Mouse (Mus musculus) embryonic fibroblast, embryonic 13.5 days (primary cell): Measurements from ENCODE around the gene Gm19426. TPM values are rescaled to one million over a fixed set of nuclear protein-coding genes. Genes with fewer than 3 reads are reported as not detected.
A peak's percentile ranks its signal among the peaks of the same experiment; 100 is the strongest.

Source experiments
- H3K27ac ChIP-seq: 2 replicates; pipeline ENCODE4 v1.5.1; 2012; ENCODE audit warnings: low read length, control low read depth, inconsistent platforms; ENCODE audit not compliant: insufficient read depth
- H3K4me1 ChIP-seq: 2 replicates; pipeline ENCODE4 v1.6.1; 2011; ENCODE audit warnings: low read length; ENCODE audit not compliant: control insufficient read depth, insufficient read depth
- H3K4me3 ChIP-seq: 2 replicates; pipeline ENCODE4 v1.5.1; 2011; ENCODE audit warnings: mild to moderate bottlenecking, control low read depth, low read length; ENCODE audit not compliant: insufficient read depth
- CTCF ChIP-seq: IDR thresholded peaks from 2 replicates; pipeline ENCODE4 v1.5.1; 2011; ENCODE audit warnings: mild to moderate bottlenecking, control low read depth, low read length, moderate library complexity, borderline replicate concordance; ENCODE audit not compliant: insufficient read depth
- POLR2A ChIP-seq: IDR thresholded peaks from 2 replicates; pipeline ENCODE4 v1.6.1; 2011; ENCODE audit warnings: low read depth, mild to moderate bottlenecking, control low read depth, low read length, moderate library complexity
- polyA plus RNA-seq: library from polyadenylated mRNA; stranded (reverse); fragments of >200 nt; gene quantifications from 2 replicates; pipeline ENCODE4 v1.2.4, GENCODE M21; 2011; ENCODE audit warnings: low read depth; ENCODE audit not compliant: missing spikeins, insufficient read length

Gm19426 gene
- polyA plus RNA-seq, 1 experiment: 2.7 TPM

DNA sequence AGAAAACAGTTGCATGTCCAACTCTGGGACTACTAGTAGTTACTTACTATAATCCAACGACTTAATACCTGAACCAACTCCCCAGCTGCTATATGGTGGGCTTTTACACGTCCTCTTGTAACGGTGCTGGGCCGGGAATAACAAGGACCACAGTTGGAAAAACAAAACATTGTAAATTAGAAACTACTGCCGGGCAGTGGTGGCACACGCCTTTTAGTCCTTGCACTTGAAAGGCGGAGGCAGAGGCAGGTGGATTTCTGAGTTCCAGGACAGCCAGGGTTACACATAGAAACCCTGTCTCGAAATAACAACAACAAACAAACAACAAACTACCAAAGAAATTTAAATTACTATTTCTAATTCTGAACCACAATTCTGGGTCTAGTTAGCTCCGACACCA is 16.7 kb downstream of the Gm19426 start:
- Histone ChIP-seq H3K27ac (no peak overlapping the region), H3K4me3 (peak overlapping the region; percentile 60), H3K4me1 (peaks cover 4% of the 10 kb centered on the region; the same call in 1 of the 2 replicates)
- TF ChIP-seq CTCF: no peak
- TF ChIP-seq POLR2A: no peak

DNA sequence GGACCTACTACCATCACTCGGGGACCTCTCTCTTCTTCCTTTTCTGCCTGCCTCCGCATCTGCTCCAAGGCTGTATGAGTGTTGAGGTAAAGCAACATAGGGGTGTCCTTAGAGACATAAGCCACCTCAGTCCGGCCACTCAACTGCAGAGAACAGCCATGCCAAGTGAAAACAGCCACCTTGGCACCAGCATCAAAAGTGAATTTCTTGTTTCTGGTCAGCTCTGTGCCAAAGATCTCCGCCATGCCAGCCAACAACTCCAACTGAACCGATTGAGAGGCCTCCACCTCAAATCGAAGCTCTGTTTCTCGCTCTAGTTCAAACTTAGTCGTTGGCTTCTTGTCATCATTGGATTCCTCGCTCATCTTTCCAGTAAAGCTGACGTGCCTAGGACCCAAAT is 17.7 kb downstream of the Gm19426 start:
- Histone ChIP-seq H3K4me3 (peak overlapping the region; percentile 60), H3K27ac (no peak overlapping the region), H3K4me1 (peaks cover 4% of the 10 kb centered on the region; the same call in 1 of the 2 replicates)
- TF ChIP-seq POLR2A (no peak), CTCF (no peak)

DNA sequence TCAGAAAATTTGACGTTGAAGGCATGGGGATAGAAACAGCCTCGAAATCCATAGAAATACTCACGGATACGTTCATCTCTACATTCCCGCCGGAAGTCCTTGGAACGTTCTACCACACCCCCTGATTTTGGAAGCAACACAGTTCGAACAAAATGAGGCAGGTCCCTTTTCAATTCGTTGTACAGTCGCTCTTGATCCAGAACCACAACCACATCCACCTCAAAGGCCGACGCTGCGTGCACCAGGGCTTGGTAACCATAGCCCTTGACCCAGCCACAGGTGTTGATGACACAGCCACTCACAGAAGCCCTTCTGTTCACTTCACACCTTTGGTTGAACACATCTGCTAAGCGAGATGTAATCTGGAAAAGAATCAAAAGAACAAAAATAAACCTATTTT is 19.6 kb downstream of the Gm19426 start:
- Histone ChIP-seq H3K27ac (no peak overlapping the region), H3K4me3 (no peak overlapping the region), H3K4me1 (peaks cover 4% of the 10 kb centered on the region; the same call in 1 of the 2 replicates)
- TF ChIP-seq POLR2A (no peak), CTCF (no peak)

DNA sequence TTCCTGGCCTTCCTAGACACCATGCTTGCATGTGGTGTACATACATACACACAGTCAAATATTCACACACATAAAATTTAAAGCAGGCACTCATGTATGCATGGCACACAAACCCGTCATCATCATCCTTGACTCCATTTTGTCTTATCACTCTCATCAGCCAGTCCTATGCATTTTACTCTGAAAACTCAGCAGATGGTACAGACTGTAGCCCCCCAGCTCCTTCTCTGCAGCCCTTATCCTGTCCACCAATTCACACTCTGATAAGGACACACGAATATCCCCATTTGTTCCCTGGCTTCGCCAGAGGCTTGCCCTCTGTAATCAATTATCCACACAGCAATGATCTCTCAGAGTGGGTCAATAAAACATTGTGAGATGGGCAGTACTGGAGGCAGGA is 22.3 kb downstream of the Gm19426 start:
- no peak overlapping the region for H3K27ac ChIP-seq
- TF ChIP-seq CTCF (no peak), POLR2A (no peak)
- H3K4me1 ChIP-seq: peaks cover 4% of the 10 kb centered on the region
- no peak overlapping the region for H3K4me3 ChIP-seq

DNA sequence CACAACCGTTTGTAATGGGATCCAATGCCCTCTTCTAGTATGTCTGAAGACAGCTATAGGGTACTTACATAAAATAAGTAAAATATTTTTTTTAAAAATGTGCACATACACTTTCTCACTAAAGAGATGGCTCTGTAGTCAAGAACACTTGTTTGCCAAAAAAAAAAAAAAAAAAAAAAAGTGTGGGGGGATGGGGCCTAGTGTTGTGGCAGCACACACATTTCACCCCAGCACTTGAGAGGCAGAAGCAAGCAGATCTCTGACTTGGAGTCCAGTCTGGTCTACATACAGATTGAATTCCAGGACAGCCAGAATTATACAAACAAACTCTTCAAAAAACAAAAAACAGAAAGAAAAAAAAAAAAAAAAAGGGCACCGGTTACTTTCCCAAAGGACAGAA is 22.7 kb downstream of the Gm19426 start:
- no peak overlapping the region for H3K4me3 ChIP-seq
- no peak overlapping the region for H3K27ac ChIP-seq
- no peak for TF ChIP-seq POLR2A
- TF ChIP-seq CTCF: no peak
- peaks cover 4% of the 10 kb centered on the region for H3K4me1 ChIP-seq

DNA sequence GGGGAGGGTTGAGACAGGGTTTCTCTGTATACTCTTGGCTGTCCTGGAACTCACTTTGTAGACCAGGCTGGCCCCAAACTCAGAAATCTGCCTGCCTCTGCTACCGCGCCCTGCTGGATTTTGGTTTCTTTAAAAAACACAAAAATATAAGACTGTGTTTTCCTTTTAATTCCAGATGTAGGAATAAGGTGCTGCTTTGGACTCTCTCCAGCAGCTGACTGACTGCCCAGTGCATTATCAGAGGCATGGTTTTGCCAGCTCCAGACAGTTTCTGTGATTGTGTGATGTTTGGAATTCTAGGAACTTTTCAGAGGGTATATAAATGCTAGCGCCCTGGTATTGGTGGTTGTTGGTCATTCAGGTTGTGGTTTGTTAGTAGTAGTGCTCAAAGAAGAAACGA is 26.1 kb downstream of the Gm19426 start:
- TF ChIP-seq CTCF: no peak
- no peak for TF ChIP-seq POLR2A
- Histone ChIP-seq H3K4me1 (no peaks in the 10 kb centered on the region; the same call in 1 of the 2 replicates), H3K4me3 (no peak overlapping the region), H3K27ac (peak overlapping the region; percentile 42; the same call in 1 of the 2 replicates)

DNA sequence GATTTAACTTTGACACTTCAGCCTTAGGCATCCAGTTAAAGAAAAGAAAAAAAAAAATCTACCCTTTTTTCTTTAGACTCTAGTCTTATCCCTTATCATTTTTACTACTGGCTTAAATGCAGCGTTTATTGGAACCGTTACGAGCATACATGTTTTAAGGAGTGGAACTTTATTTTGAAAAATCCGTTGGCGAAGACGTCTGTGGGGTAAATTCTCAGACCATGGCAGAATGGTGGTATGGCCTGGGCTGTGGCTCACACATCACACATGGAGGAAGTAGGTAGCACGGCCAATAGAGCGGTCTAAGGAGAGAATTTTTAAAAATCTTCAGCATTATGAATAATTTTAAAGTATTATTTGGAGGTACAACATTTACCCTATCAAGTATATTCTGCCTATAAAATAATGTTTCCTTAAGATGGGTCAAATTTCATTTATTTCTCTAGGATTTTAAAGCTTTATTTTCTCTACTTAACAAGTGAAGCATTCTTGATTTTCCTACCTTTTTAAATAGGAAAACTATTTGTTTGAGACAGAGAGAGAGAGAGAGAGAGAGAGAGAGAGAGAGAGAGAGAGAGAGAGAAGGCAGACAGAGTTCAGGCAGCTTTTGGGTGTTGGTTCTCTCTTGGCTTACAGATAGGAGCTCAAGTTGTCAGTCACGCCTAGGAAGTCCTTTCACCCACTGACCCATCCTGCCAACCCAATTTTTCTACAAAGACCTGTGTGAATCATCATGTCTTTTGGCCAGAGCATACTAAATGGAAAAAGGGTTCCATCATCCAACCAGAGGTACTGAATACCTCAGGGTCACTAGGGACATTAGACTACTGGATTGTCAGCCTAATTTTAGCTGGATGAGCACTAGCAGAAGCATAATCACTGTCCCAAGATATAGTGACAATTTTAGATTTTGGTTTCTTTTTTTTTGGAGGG is 26.8 kb downstream of the Gm19426 start:
- TF ChIP-seq POLR2A (no peak; the same call in 1 of the 2 replicates), CTCF (no peak)
- Histone ChIP-seq H3K4me1 (no peaks in the 10 kb centered on the region; the same call in 1 of the 2 replicates), H3K27ac (peak overlapping the region; percentile 92), H3K4me3 (peak overlapping the region; percentile 79)

DNA sequence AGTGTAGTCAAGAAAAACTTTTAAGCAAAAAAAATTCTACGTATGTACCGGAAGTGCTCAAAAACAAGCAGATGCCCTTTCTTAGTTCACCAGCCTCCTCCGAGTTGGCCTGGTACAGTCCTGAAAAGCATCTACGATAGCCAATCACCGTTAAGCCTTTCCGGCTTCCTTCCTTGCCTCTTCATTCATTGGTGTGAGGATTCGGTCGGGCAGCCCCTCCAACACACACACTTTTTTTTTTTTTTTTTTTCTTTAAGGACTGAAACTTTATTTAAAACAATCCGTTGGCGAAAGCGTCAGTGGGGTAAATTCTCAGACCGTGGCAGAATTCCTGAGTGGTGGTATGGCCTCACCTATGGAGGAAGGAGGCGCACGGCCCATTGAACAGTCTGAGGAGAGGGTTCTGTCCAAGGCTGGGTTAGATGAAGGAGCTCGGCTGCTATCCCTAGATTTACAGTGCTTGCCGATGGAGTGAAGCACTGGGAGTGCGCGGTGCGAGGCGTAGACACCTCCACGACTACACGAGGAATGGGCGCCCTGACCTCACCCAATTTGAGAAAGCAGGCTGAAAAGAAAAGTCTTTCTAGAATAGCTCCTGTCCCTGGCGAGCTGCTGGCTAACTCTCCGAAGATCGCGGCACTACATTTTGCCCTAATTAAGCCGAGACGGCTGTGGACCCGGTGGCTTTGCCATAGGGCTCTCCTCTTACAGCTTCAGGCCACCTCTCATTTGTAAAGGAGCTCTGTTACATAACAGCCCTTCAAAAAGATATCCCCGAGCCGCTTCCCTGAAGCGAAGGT is 27.7 kb downstream of the Gm19426 start:
- peak; percentile 55; the same call in 1 of the 2 replicates for TF ChIP-seq POLR2A
- TF ChIP-seq CTCF: no peak
- peak overlapping the region; percentile 79 for H3K4me3 ChIP-seq
- H3K27ac ChIP-seq: peak overlapping the region; percentile 93
- no peaks in the 10 kb centered on the region; the same call in 1 of the 2 replicates for H3K4me1 ChIP-seq

DNA sequence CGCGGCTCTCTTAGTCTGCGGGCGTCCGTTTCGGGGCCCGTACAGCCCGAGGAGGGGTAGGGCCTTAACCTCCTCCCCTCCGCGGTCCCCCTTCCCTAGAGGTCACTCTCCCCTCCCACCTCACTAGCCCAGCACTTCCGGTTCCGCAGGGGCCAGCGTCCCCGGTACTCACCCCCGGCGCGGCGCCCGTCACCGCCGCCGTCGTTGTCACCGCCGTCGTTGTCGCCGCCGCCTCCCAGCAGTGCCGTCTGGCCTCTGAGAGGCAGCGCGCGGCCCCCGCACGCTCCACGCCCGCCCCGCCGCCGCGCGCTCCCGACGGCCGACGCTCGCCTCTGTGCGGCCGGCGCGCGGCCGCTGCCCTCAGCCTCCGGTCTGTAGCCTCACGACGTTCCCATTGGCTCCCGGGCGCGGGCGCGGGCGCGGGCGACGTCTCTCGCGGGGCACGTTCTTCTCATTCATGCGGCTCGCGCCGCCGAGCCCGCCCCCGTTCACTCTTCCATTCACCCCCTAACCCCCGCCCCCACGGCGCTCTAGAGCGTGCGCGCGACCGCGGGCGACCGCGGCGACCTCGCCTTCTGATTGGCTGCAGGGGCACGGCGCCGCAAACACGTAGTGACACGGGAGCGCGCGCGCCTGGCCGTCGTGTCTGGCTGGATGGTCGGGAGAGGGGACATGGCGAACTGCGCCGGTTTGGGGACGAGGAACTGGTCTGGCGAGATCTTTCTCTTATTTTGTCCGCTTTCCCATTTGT is 28.5 kb downstream of the Gm19426 start, which contains the start of gene Zdhhc5:
Gene Zdhhc5 (minus strand): TSS at position 370 of the 751 bp plus-strand sequence.
- Histone ChIP-seq H3K4me1 (no peaks in the 10 kb centered on the region; the same call in 1 of the 2 replicates), H3K4me3 (peak within 1 kb of the TSS; percentile 99), H3K27ac (peak within 1 kb of the TSS; percentile 93)
- TF ChIP-seq CTCF (no peak), POLR2A (peak; percentile 85)
